Mouse (Mus musculus) liver, postnatal 0 days (tissue): ENCODE data around the gene Slc48a1.

Experiments used
- CTCF ChIP-seq: sonication (generic); IDR thresholded peaks from 2 replicates; pipeline ENCODE4 v1.5.1; 2016; ENCODE audit warnings: antibody characterized with exemption, low read depth
- EP300 ChIP-seq: IDR thresholded peaks from 2 replicates; pipeline ENCODE4 v1.6.1; 2016; ENCODE audit warnings: antibody characterized with exemption, low read depth, mild to moderate bottlenecking

DNA sequence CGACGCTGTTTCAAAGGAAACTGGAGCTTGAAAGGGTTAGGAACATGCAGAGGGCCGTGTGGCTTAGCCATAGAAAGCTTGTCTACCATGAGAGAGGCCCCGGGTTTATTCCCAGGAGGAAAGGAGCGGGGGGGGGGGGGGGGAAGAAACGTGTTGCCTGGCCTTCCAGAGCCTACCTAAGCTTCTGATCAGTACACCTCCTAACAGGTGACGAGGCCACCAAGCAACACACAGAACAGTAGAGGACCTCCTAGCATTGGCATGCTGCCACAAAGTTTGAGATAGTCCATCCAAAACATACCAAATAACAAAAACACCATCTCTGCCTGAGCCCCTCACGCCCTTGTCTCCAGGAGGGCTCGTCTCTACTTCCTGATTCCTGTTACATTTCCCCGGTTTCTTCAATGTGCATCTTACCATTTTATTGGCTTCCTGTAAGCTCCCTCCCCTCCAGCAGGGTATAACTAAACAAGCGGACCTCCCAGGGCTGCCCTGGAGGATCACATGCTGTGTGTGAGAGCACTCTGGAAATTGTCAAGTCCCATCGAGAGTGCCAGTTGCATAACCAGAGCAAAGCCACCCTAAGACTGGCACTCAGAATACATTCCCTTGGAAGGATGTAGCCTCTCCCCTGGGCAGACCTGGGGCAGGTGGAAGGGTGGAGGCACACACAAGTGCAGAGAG, 44.4 kb downstream of the Slc48a1 start:
- TF ChIP-seq CTCF (no peak), EP300 (no peak)
